Mouse (Mus musculus): ENCODE measurements around the gene Gm20738.
"Not testable (repeated sequence)": the region's sequence is repeated elsewhere in the genome, so short reads cannot be mapped to it uniquely, and the experiment has no call there.

Gm20738 gene

DNA sequence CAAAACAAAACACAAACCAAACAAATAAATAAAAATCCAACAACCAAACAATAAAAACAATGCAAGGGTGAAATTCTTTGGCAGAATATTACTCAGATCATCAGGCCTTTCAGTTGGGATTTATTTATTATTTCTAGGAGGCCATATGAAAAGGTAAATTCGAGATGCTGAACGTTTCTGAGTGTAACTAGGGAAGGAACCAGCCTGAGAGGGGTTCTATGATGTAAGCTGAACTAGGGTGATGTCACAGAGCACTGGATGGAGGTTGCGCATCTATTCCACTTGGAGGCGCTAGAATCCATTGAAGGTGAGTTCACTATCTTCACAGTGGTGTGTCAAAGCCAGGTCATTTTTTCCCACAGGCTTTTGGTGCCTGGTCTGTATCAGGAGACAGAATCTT, at the start of gene Gm20738:
TSS of gene Gm20738 (plus strand) at position 301 of the 400 bp plus-strand sequence.
- DNase-seq (ENCODE audit: low spot score) = not testable (repeated sequence)
